Mouse (Mus musculus) limb, embryonic 11.5 days (tissue): ENCODE data around the gene Med14. TPM values are rescaled to one million over a fixed set of nuclear protein-coding genes. Genes with fewer than 3 reads are reported as not detected.

Experiments
- ATAC-seq: fragments of 200-750 bp; cut with Nextera tagmentation; 2 replicates; pipeline ENCODE4 v1.8.0; 2017; ENCODE audit warnings: low read depth; ENCODE audit not compliant: insufficient number of reproducible peaks, low FRiP score, low TSS enrichment
- DNase-seq: peaks from one replicate; pipeline ENCODE4 v3.0.0-alpha.2; 2015; ENCODE audit warnings: low spot score
- H3K27ac ChIP-seq: fragments of 300-500 bp; sonication (generic); replicated peaks from 2 replicates; pipeline ENCODE4 v1.5.1; 2014; ENCODE audit warnings: low read depth, mild to moderate bottlenecking, low read length
- H3K27me3 ChIP-seq: fragments of 300-500 bp; sonication (generic); 2 replicates; pipeline ENCODE4 v1.6.1; 2014; ENCODE audit warnings: mild to moderate bottlenecking, low read length, mixed read lengths; ENCODE audit not compliant: control insufficient read depth, insufficient read depth
- H3K36me3 ChIP-seq: fragments of 300-500 bp; sonication (generic); 2 replicates; pipeline ENCODE4 v1.6.1; 2014; ENCODE audit warnings: mild to moderate bottlenecking, low read length, moderate library complexity, mixed read lengths; ENCODE audit not compliant: control insufficient read depth, insufficient read depth
- H3K4me1 ChIP-seq: fragments of 300-500 bp; sonication (generic); 2 replicates; pipeline ENCODE4 v1.6.1; 2014; ENCODE audit warnings: low read length, mixed read lengths; ENCODE audit not compliant: control insufficient read depth, insufficient read depth
- H3K4me2 ChIP-seq: fragments of 300-500 bp; sonication (generic); 2 replicates; pipeline ENCODE4 v1.6.1; 2014; ENCODE audit warnings: low read depth, mild to moderate bottlenecking, moderate library complexity; ENCODE audit not compliant: severe bottlenecking
- H3K4me3 ChIP-seq: fragments of 300-500 bp; sonication (generic); 2 replicates; pipeline ENCODE4 v1.5.1; 2014; ENCODE audit warnings: low read depth, low read length
- H3K9ac ChIP-seq: fragments of 300-500 bp; sonication (generic); 2 replicates; pipeline ENCODE4 v1.6.1; 2014; ENCODE audit warnings: mild to moderate bottlenecking, low read length
- H3K9me3 ChIP-seq: fragments of 300-500 bp; sonication (generic); 2 replicates; pipeline ENCODE4 v1.6.1; 2016; ENCODE audit warnings: low read length; ENCODE audit not compliant: control insufficient read depth
- WGBS: fragments of 180-500 bp; shearing (Covaris S2); extraction: QIAGEN DNeasy Blood & Tissue Kit; methylation state at CpG from one replicate; pipeline ENCODE4 v1.1.7; 2014; 5-methylcytosine and 5-hydroxymethylcytosine counted together
- polyA plus RNA-seq: library from polyadenylated mRNA; unstranded; fragments of >200 nt; fragmentation: Nextera tagmentation; extraction: Ambion mirVana; gene quantifications from 2 replicates; pipeline ENCODE4 v1.2.1, GENCODE M21; 2014

Gene Med14
- polyA plus RNA-seq, 1 experiment from 2014 or later = 23.8 TPM

DNA sequence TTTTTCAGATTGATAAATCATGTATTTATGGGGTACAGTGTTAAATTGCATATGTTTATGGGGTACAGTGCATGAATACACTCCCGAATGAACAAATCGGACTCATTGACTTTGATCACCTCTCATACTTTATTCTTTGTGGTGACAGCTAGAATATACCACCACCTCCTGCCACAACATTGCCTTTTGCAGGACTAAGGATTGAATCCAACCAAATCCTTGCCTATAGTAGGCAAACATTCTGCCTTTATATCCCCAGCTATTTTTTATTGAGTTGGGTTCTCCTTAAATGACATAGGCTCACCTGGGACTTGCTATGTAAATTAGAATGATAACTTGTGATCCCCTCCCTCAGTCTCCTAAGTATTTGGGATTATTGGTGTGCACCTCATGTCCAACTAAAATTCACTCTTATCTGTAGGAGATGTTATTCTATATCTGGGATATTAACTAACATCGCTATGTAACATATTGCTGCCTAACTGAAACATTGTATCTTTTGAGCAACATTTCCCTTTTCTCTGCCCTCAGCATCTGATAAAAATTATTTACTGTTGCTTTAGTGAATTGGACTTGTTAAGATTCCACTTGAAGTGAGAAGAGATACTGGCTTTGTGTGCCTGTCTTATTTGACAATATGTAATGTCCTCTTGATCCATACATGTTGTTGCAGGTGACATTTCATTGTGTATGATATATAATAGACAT is 1.4 kb upstream of the Med14 start:
- DNase-seq (no peak), ATAC-seq (no peak)
- H3K9me3 ChIP-seq = no peaks in the 10 kb centered on the region
- peak overlapping the region; percentile 50 for H3K4me3 ChIP-seq
- H3K27ac ChIP-seq = no peak overlapping the region
- peak overlapping the region; percentile 60 for H3K9ac ChIP-seq
- 78% methylated on average over 3 of the region's 3 CpGs for WGBS
- peaks cover 10% of the 10 kb centered on the region for H3K27me3 ChIP-seq
- no peaks in the 10 kb centered on the region for H3K36me3 ChIP-seq
- H3K4me2 ChIP-seq = peak overlapping the region; percentile 54
- H3K4me1 ChIP-seq = 0 out of 2 replicates have a peak, but pooled peaks cover 3% of the 10 kb centered on the region

DNA sequence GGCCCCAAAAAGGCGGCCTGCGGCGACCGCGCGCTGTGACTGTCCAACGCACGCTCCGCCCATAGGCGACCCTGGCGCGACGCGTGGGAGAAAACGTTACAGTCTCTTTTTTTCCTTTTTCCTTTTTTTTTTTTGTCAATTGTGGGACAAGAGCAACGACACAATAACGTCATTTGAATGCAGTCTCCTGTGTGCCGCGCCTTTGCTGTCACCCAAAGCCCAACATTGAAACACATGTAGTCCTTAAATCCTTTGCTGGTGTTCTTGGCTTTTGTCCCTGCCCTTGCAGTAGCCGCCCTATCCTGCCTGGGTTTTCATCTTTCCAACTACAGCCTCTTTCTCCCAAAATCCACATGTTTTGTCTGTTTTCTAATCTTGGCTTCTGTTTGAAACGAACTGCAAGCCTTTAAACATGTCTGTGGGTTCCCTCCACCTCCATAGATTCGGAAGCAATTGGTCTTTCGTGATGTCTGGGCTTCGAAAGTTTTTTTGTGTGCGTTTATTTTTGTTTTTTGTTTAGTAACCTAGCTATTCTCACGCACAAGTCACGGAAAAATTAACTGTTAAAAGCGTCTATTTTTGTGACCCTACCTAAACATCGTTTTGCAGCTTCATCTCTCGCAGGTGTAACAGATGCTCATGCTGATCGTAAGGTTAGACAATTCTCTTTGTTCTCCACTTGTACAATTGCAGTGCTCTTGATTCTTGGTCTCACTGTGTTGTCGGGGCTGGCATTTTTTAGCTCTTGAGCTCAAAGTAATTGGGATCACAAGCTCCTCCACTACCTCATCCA is 657 bp upstream of the Med14 start:
- ATAC-seq (peak; percentile 34; the same call in 1 of the 2 replicates), DNase-seq (peak; percentile 22)
- WGBS = 12% methylated on average over 31 of the region's 32 CpGs
- H3K36me3 ChIP-seq = no peaks in the 10 kb centered on the region
- H3K4me3 ChIP-seq = peak overlapping the region; percentile 50
- peak overlapping the region; percentile 60 for H3K9ac ChIP-seq
- H3K27me3 ChIP-seq = peaks cover 10% of the 10 kb centered on the region
- peak overlapping the region; percentile 54 for H3K4me2 ChIP-seq
- H3K27ac ChIP-seq = peak overlapping the region; percentile 85
- H3K4me1 ChIP-seq = 0 out of 2 replicates have a peak, but pooled peaks cover 3% of the 10 kb centered on the region
- H3K9me3 ChIP-seq = no peaks in the 10 kb centered on the region

DNA sequence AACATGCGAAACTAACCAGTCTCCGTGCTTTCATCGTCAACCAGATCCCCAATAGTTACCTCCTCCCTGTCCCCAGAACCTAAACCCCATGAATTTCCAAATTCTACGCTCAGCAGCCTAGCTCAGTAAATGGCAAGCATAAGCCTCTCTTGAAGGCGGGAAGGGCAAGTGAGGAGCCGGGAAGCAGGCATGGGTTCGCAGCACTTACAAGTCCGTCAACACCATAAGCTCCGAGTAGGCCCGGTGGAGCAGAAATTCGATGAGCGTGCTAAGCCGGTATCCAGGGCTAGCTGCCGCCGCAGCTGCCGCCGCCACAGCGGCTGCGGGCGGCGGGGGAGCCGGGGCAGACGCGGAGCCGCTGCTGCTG is 631 bp downstream of the Med14 start:
- peak; percentile 52 for DNase-seq
- H3K4me3 ChIP-seq = peak overlapping the region; percentile 50
- 11% methylated on average over 25 of the region's 25 CpGs for WGBS
- 0 out of 2 replicates have a peak, but pooled peaks cover 3% of the 10 kb centered on the region for H3K4me1 ChIP-seq
- peak; percentile 42 for ATAC-seq
- H3K36me3 ChIP-seq = no peaks in the 10 kb centered on the region
- H3K27ac ChIP-seq = peak overlapping the region; percentile 85
- H3K9ac ChIP-seq = peak overlapping the region; percentile 79
- H3K27me3 ChIP-seq = peaks cover 10% of the 10 kb centered on the region
- no peaks in the 10 kb centered on the region for H3K9me3 ChIP-seq
- peak overlapping the region; percentile 54 for H3K4me2 ChIP-seq

DNA sequence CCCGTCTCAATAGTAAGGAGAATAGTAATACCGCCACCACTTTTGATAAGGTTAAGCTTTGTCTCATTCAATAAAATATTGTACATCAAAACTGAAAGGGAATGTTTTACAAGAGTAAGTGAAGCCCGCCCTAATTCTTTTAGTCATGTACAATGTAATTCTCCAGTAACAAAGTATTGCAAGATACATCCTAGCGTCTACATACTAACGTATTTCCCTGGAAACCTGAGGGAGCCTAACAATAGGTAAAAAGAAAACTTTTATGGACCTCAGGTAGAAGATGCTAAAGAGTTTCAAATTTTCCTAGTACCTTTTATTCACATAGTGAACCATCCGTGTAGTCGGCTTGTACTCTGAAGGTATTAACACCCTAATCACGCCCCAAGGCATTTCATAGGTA is 1.4 kb downstream of the Med14 start:
- 20% methylated on average over 8 of the region's 8 CpGs for WGBS
- 0 out of 2 replicates have a peak, but pooled peaks cover 3% of the 10 kb centered on the region for H3K4me1 ChIP-seq
- H3K27ac ChIP-seq = no peak overlapping the region
- peaks cover 10% of the 10 kb centered on the region for H3K27me3 ChIP-seq
- ATAC-seq = no peak
- peak overlapping the region; percentile 50 for H3K4me3 ChIP-seq
- H3K9me3 ChIP-seq = no peaks in the 10 kb centered on the region
- H3K4me2 ChIP-seq = peak overlapping the region; percentile 54
- DNase-seq = no peak
- H3K36me3 ChIP-seq = no peaks in the 10 kb centered on the region
- no peak overlapping the region for H3K9ac ChIP-seq

DNA sequence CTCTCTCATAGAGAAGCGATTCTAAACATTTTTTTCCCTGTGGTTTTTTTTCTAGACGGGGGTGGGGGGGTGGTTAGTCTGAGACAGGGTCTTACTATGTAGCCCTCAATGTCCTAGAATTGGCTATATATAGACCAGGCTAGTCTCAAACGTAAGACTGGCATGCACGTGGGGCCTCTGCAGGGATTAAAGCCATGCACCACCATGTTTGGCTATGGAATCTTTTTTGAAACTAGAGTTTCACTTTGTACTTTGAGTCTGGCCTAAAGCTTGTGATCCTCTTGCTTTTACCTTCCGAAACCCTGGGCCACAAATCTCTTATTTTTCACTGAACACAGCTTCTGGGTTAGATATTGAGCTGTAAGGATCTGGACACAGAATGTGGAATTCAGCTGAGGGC is 2.2 kb downstream of the Med14 start:
- H3K4me3 ChIP-seq = no peak overlapping the region
- no peak overlapping the region; the same call in 1 of the 2 replicates for H3K4me2 ChIP-seq
- no peak overlapping the region for H3K9ac ChIP-seq
- no peak for DNase-seq
- peaks cover 10% of the 10 kb centered on the region for H3K27me3 ChIP-seq
- no peaks in the 10 kb centered on the region for H3K36me3 ChIP-seq
- no peaks in the 10 kb centered on the region for H3K9me3 ChIP-seq
- H3K27ac ChIP-seq = no peak overlapping the region
- ATAC-seq = no peak
- 62% methylated on average over 5 of the region's 5 CpGs for WGBS
- 0 out of 2 replicates have a peak, but pooled peaks cover 3% of the 10 kb centered on the region for H3K4me1 ChIP-seq

DNA sequence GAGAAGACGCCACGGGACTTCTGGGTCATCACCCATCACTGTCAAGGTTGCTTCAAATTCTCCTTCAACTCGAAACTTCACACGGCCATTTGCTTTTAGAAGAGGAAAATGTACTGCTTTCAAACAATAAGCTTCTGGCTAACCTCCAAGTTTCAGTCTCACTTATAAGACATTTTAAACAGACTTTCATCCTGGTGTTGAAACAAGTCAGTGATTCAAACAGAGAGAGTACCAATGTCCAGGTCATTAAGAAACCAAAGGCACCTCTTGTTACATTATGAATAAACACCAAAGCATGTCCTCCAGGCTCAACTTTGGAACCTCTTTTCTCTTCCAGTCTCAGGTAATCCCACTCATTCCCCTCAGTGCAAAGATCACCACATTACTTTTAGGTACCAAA is 14.0 kb downstream of the Med14 start:
- no peak overlapping the region for H3K4me3 ChIP-seq

DNA sequence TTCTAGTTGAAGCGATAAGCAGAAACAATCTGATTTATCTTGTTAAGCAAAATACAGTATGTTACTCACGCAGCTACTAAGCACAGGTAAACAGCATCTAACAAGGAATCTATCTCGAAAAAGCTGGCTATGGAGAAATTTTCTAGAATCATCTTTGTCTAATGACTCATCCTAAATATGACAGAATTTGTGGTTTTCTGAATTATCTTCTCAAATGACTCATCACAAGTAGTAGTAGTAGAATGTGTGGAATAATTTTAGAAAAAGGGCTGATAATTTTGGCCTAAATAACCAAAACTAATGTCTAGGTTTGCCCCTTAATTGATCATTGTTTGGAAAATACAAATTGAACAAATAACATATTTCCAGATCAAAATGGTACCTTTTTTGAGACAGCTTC is 15.1 kb downstream of the Med14 start:
- Histone ChIP-seq H3K27ac (no peak overlapping the region), H3K4me2 (no peak overlapping the region), H3K9me3 (no peaks in the 10 kb centered on the region), H3K27me3 (no peaks in the 10 kb centered on the region), H3K4me1 (no peaks in the 10 kb centered on the region), H3K4me3 (no peak overlapping the region), H3K9ac (no peak overlapping the region), H3K36me3 (no peaks in the 10 kb centered on the region)
- WGBS = 92% methylated on average over 3 of the region's 3 CpGs
- no peak for DNase-seq
- ATAC-seq = no peak

More for the DNA sequence above, 14.0 kb downstream of the Med14 start:
- no peaks in the 10 kb centered on the region for H3K4me1 ChIP-seq
- H3K36me3 ChIP-seq = no peaks in the 10 kb centered on the region
- DNase-seq = no peak
- no peak overlapping the region for H3K9ac ChIP-seq
- H3K9me3 ChIP-seq = no peaks in the 10 kb centered on the region
- H3K27me3 ChIP-seq = no peaks in the 10 kb centered on the region
- H3K4me2 ChIP-seq = no peak overlapping the region
- no peak for ATAC-seq
- no peak overlapping the region for H3K27ac ChIP-seq
- 87% methylated on average over 4 of the region's 4 CpGs for WGBS

DNA sequence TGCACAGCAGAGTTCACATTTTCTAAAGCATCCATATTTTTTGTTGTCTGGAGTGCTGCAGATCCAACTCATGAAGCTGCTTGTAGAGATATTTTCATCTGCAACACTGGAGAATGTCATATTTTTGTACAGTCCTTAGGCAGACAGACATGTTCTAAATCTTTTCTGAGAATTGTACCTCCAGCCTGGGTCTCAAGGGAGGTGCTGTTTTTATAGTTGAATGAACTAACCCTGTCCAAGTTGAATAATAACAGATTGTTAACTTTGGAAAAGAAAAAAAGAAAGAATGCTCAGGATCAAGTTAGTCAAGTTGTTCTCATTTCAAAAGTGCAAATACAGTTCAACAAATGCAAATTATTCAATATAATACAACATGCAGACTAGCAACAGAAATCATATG is 21.5 kb downstream of the Med14 start:
- no peak overlapping the region for H3K4me2 ChIP-seq
- H3K27me3 ChIP-seq = no peaks in the 10 kb centered on the region
- DNase-seq = no peak
- ATAC-seq = no peak
- H3K4me3 ChIP-seq = no peak overlapping the region
- no peaks in the 10 kb centered on the region for H3K36me3 ChIP-seq
- no peak overlapping the region for H3K9ac ChIP-seq
- no peaks in the 10 kb centered on the region for H3K9me3 ChIP-seq
- H3K27ac ChIP-seq = no peak overlapping the region
- H3K4me1 ChIP-seq = no peaks in the 10 kb centered on the region
